Mouse (Mus musculus): Measurements from ENCODE around the gene Tnip1.

DNA sequence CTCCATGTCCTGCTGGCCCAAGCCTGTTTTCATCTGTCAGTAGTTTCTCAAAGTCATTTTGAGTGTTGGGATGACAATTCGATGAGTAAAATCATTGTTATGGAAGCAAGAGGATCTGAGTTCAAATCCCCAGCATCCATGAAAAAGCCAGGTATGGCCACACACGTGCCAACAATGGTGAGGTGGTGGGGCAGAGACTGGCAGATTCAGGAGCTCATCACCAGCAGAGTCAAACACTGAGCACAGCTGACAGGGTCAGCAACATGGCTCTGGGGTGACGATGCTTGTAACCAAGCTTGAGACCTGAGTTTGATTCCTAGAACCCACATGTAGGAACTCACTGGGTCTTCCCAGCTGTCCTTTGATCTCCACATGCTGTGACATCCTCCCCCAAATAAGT is 57.6 kb downstream of the Tnip1 start:
- TF ChIP-seq CTCF (IDR thresholded peaks at IDR 0.05) (no peak), EP300 (IDR thresholded peaks at IDR 0.05) (no peak)

Data from lung, postnatal 0 days (tissue).